Mouse (Mus musculus) gastrocnemius, postnatal 14 days (tissue): ENCODE measurements around the gene Errfi1. TPM values are rescaled to one million over a fixed set of nuclear protein-coding genes. Genes with fewer than 3 reads are reported as not detected.
"Not testable (repeated sequence)": the region's sequence is repeated elsewhere in the genome, so short reads cannot be mapped to it uniquely, and the experiment has no call there.

Experiments
- DNase-seq: peaks from one replicate; pipeline ENCODE4 v3.0.0; 2021; ENCODE audit warnings: mixed read lengths
- intact Hi-C: fragments of 180-260 bp; cut with DNase I; formaldehyde crosslinking; loops from one replicate; pipeline ENCODE4 v1.15.1; 2025; ENCODE audit warnings: low total_unique reads
- total RNA-seq, 2 experiments: library from RNA; stranded (reverse); gene quantifications; 2 replicates each; pipeline ENCODE4 v1.2.3; 2021

Gene Errfi1
- total RNA-seq, 2 experiments from 2014 or later = 17.0 to 34.2 TPM

GRCm38 (mm10) chr4:150903091-150903742 is 49.5 kb downstream of the Errfi1 start:
- intact Hi-C loops = no loop called here

GRCm38 (mm10) chr4:150907099-150907498 is 53.4 kb downstream of the Errfi1 start:
- DNase-seq = no peak
- intact Hi-C loops = no loop called here

More at GRCm38 (mm10) chr4:150903091-150903742, 49.5 kb downstream of the Errfi1 start:
- DNase-seq = peak; percentile 52

- DNase-seq, intact Hi-C loops: not testable (repeated sequence)
These were observed 54.8 kb downstream of the Errfi1 start for GRCm38 (mm10) chr4:150908512-150908911.

GRCm38 (mm10) chr4:150909451-150910156 is 55.9 kb downstream of the Errfi1 start:
- intact Hi-C loops = no loop called here
- DNase-seq = peak; percentile 99

- DNase-seq = no peak
- intact Hi-C loops = no loop called here
These were observed 56.6 kb downstream of the Errfi1 start for GRCm38 (mm10) chr4:150910164-150910951.

- no peak for DNase-seq
- intact Hi-C loops = no loop called here
These were observed 60.0 kb downstream of the Errfi1 start for GRCm38 (mm10) chr4:150913743-150914142.

GRCm38 (mm10) chr4:150914290-150914733 is 60.6 kb downstream of the Errfi1 start, which contains the start of the genes Park7 and Tnfrsf9:
TSS of gene Park7 (minus strand) at chr4:150914437.
TSS of gene Tnfrsf9 (plus strand) at chr4:150914562.
- DNase-seq = peak; percentile 98
- intact Hi-C loops = no loop called here

GRCm38 (mm10) chr4:150915181-150915906 is 61.6 kb downstream of the Errfi1 start:
- intact Hi-C loops = no loop called here
- DNase-seq = no peak

- DNase-seq = no peak
- intact Hi-C loops = no loop called here
These were observed 63.8 kb downstream of the Errfi1 start for GRCm38 (mm10) chr4:150917336-150918027.

Other genes with a start within 250 kb of the Errfi1 start
- gene Slc45a1, start 201.7 kb upstream of the Errfi1 start, total RNA-seq = not detected
- gene Park7, start 60.5 kb downstream of the Errfi1 start, total RNA-seq = 100 to 1,000 TPM; 642 to 667 TPM
- gene Tnfrsf9, start 60.6 kb downstream of the Errfi1 start, total RNA-seq = under 1 TPM; 0.16 to 0.22 TPM
- not detected for gene Uts2, start 143.2 kb downstream of the Errfi1 start, total RNA-seq
- gene Per3, start 190.7 kb downstream of the Errfi1 start, total RNA-seq = 1 to 10 TPM; 8.2 to 8.8 TPM
- gene Vamp3, start 204.0 kb downstream of the Errfi1 start, total RNA-seq = 10 to 100 TPM; 51.0 to 54.1 TPM
- not detected for gene Gm13090, start 235.7 kb downstream of the Errfi1 start, total RNA-seq